Mouse (Mus musculus): Measurements from ENCODE around the gene Mageb18.
A peak's percentile ranks its signal among the peaks of the same experiment; 100 is the strongest.
"Not testable (repeated sequence)": the region's sequence is repeated elsewhere in the genome, so short reads cannot be mapped to it uniquely, and the experiment has no call there.

The Mageb18 gene

GRCm38 (mm10) chrX:92599472-92599871 is at the start of gene Mageb18:
Mageb18 (minus strand) TSS chrX:92599572.
- no peak for DNase-seq

DNA sequence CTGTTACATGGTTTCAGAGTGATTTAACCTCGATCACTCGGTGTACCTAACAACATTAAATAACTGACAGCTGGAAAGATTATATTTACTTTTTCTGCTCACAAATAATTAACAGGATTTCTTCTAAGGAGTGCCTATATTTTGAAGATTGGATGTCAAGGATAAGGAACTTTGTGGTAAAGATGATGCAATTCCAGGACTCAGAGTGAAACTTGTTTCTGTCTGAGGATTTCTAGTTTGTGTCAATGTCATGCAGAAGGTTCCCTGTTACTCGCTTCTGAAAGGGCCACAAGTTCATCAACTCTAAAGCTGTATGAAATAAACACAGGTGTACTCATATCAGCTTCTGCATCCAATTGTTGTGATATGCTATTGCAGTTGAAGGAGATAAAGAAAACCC is 13.4 kb upstream of the Mageb18 start:
- no peak for DNase-seq

GRCm38 (mm10) chrX:92610466-92610865 is 11.1 kb upstream of the Mageb18 start:
- no peak for DNase-seq

- no peak for DNase-seq
Measured at GRCm38 (mm10) chrX:92597324-92597723, 2.0 kb downstream of the Mageb18 start.

DNA sequence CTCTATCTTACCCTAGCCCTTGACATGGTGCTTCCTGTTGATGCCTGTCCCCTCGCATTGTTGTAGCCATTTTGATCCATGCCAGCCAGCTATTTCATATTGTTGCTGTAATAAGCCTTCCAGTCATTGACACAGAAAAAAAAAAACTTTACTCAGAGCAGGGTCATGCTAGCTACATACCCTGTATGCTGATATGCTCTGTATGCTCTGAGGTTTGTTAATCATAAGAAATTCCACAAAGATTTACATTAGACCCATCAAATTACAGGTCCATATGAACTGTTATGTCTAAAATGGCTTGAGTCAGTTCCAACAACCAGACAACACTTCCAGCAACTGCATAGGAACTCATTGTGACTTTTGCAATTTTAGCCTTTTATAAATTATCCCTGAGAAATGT is 71.5 kb downstream of the Mageb18 start:
- no peak for DNase-seq

DNA sequence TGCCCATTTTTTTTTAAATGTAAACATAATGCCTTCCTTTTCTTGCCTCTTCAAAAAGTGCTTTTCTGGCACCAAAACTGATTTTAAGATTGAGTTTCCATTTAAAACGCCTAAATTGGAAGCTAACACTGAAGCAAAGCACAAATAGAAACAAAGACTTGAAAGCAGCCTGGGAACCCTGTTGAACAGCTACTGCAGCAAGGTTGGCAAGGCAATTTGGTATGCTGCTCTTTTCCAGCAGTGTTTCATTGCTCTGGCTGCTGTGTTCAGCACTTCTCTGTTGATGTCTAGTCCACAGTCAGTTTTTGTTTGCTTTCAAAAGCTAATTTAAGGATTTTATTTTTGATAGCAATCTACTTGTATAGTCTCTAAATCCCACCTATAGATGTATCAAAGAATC is 101.1 kb downstream of the Mageb18 start:
- DNase-seq, result no peak

GRCm38 (mm10) chrX:92489649-92490048 is 109.7 kb downstream of the Mageb18 start, which contains the start of gene Gm5941:
Gm5941 (plus strand) TSS chrX:92489949.
- DNase-seq, result not testable (repeated sequence)

DNA sequence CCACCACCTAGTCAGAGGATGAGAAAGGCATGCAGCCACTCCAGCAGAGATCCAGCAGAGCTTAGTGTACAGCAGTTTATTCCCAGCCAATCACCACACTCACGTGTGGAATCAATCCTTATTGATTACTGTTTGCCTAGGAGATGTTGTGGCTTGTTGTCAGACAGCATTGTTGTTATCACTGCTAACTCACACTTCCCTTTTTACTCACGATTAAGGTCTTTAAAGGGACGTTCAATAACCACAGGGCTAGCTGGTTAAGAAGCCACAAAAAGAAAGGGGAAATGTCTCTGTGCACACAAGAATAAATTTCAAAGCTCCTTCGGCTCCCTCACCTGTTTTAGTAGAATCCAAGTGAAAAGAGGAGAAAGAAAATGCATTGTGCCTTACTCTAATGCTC is 134.6 kb downstream of the Mageb18 start:
- no peak for DNase-seq

DNA sequence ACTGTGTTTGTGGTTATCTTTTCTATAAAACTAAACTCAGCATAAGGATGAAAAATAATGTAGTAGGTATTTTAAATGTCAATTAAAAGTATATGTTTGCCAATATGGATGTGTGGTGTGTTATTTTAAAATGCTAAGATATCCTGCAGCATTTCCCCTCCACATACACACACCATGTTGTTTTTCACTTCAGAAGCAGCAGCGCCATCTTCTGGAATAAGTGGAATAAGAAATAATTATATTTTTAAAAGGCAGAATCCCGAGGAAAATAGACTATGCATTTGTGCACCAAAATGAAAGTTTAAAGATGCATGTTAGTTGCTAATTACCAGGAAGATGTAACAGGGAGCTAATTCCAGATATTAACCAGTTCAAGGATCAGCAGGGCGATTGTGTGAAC is 138.9 kb downstream of the Mageb18 start:
- no peak for DNase-seq

DNA sequence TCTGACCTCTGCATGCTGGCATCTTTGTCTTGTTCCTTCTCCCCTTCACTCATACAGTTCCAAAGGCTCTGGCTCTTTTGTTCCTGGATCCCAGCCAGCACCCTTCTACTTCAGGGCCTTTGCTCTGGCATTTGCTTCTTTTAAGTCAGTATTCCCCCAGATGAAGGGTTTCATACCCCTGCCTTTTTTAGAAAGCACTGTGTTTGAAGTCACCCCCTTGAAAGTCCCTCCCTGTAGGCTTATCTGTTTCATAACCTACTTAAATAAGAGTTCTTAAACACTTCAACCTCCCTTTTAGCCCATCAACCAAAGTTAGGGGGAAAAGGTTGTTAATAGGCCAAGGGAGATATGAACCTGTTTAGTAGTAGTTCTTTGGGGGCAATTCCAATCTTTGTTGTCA is 212.0 kb downstream of the Mageb18 start:
- DNase-seq, result no peak

GRCm38 (mm10) chrX:92342924-92343323 is 256.4 kb downstream of the Mageb18 start:
- DNase-seq, result peak; percentile 19 to 23

- no peak for DNase-seq
Measured at GRCm38 (mm10) chrX:92340906-92341305, 258.5 kb downstream of the Mageb18 start.

- DNase-seq, result no peak
Measured at GRCm38 (mm10) chrX:92339551-92339950, 259.8 kb downstream of the Mageb18 start.

DNA sequence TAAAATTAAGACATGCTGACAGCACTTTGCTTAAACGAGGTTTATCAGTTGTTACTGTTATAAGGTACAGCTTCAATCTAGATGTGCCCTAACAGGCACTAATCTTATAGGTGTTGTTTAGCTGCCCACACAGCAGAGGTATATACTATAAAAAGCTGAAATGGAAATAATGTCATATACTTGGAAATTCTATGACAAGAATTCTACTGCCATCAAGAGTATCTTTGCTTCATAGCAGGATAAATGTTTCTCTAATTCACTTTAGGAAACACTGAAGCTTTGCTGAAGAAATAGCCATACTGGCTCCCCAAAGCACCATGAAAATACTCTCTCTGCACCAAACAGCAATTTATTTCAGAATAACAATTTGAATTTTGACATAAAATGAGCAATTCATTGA is 265.9 kb downstream of the Mageb18 start:
- DNase-seq, result no peak

DNA sequence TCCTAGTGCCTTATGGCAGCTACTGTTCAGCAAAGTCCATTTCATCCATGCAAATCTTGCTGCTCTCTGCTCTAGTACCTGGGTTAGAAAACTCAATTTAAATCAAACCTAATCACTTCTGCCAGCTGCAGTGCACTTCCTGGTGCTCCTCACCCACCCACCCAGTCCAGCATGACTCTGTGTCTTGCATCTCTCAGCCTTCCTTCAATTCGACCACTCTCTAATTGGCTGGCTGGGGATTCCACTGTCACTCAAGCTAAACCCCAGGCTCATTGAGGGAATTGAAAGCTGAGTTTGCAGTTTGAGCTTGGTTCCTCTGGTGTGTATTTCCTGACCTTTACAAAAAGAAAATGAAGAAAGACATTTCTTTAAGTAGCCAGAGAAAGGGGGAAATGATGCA is 275.8 kb downstream of the Mageb18 start:
- no peak for DNase-seq

- no peak for DNase-seq
Measured at GRCm38 (mm10) chrX:92280619-92281018, 318.8 kb downstream of the Mageb18 start.
